Mouse (Mus musculus) midbrain, embryonic 12.5 days (tissue): Measurements from ENCODE around the gene Rad18. TPM values are rescaled to one million over a fixed set of nuclear protein-coding genes. Genes with fewer than 3 reads are reported as not detected.

Source experiments
- ATAC-seq: fragments of 200-750 bp; cut with Nextera tagmentation; 2 replicates; pipeline ENCODE4 v1.8.0; 2017; ENCODE audit warnings: low read depth, moderate TSS enrichment, moderate library complexity; ENCODE audit not compliant: low FRiP score
- H3K27ac ChIP-seq: fragments of 300-500 bp; sonication (generic); replicated peaks from 2 replicates; pipeline ENCODE4 v1.5.1; 2016; ENCODE audit warnings: mild to moderate bottlenecking
- H3K27me3 ChIP-seq: fragments of 300-500 bp; sonication (generic); 2 replicates; pipeline ENCODE4 v1.6.1; 2016; ENCODE audit warnings: mild to moderate bottlenecking
- H3K36me3 ChIP-seq: fragments of 300-500 bp; sonication (generic); 2 replicates; pipeline ENCODE4 v1.6.1; 2016
- H3K4me1 ChIP-seq: fragments of 300-500 bp; sonication (generic); 2 replicates; pipeline ENCODE4 v1.6.1; 2016
- H3K4me2 ChIP-seq: fragments of 300-500 bp; sonication (generic); replicated peaks from 2 replicates; pipeline ENCODE4 v1.6.1; 2016; ENCODE audit warnings: mild to moderate bottlenecking, moderate library complexity
- H3K4me3 ChIP-seq: fragments of 300-500 bp; sonication (generic); 2 replicates; pipeline ENCODE4 v1.5.1; 2016; ENCODE audit warnings: mild to moderate bottlenecking
- H3K9ac ChIP-seq: fragments of 300-500 bp; sonication (generic); replicated peaks from 2 replicates; pipeline ENCODE4 v1.6.1; 2016; ENCODE audit warnings: mild to moderate bottlenecking, moderate library complexity
- H3K9me3 ChIP-seq: fragments of 300-500 bp; sonication (generic); 2 replicates; pipeline ENCODE4 v1.6.1; 2016; ENCODE audit warnings: mild to moderate bottlenecking
- WGBS: fragments of 180-500 bp; shearing (Covaris S2); methylation state at CpG from one replicate; pipeline ENCODE4 v1.1.7; 2016; 5-methylcytosine and 5-hydroxymethylcytosine counted together
- polyA plus RNA-seq: library from polyadenylated mRNA; unstranded; fragments of >200 nt; fragmentation: Nextera tagmentation; extraction: Ambion mirVana; gene quantifications from 2 replicates; pipeline ENCODE4 v1.2.1, GENCODE M21; 2016

Rad18 gene
- polyA plus RNA-seq = 32.9 and 34.8 TPM in 2 replicates

- Histone ChIP-seq H3K4me1 (peaks cover 14% of the 10 kb centered on the region), H3K9me3 (no peaks in the 10 kb centered on the region), H3K9ac (peak within 1 kb of the TSS; percentile 58), H3K27me3 (peaks cover 13% of the 10 kb centered on the region), H3K4me2 (peak within 1 kb of the TSS; percentile 87), H3K36me3 (no peaks in the 10 kb centered on the region), H3K4me3 (peak within 1 kb of the TSS; percentile 74), H3K27ac (0 out of 2 replicates have a peak within 1 kb of the TSS, but pooled peaks have one; percentile 4)
- under 1% methylated on average over 77 of the region's 77 CpGs for WGBS
- ATAC-seq = peak; percentile 94
These were observed at the start of gene Rad18 for GRCm38 (mm10) chr6:112696056-112696950. Rad18 (minus strand) TSS chr6:112696686.

GRCm38 (mm10) chr6:112742297-112742696 is 45.8 kb upstream of the Rad18 start:
- Histone ChIP-seq H3K4me1 (no peaks in the 10 kb centered on the region), H3K36me3 (peaks cover 97% of the 10 kb centered on the region), H3K27me3 (no peaks in the 10 kb centered on the region), H3K4me3 (no peak overlapping the region), H3K9ac (no peak overlapping the region), H3K4me2 (no peak overlapping the region), H3K9me3 (no peaks in the 10 kb centered on the region), H3K27ac (no peak overlapping the region)
- ATAC-seq = peak; percentile 49; the same call in 1 of the 2 replicates
- 80% methylated on average over 2 of the region's 2 CpGs for WGBS

GRCm38 (mm10) chr6:112741766-112742165 is 45.3 kb upstream of the Rad18 start:
- H3K27me3 ChIP-seq = no peaks in the 10 kb centered on the region

GRCm38 (mm10) chr6:112739635-112740034 is 43.1 kb upstream of the Rad18 start:
- H3K9me3 ChIP-seq = no peaks in the 10 kb centered on the region
- no peaks in the 10 kb centered on the region for H3K4me1 ChIP-seq
- no peak overlapping the region for H3K4me3 ChIP-seq
- H3K4me2 ChIP-seq = no peak overlapping the region
- H3K36me3 ChIP-seq = peaks cover 96% of the 10 kb centered on the region
- no peak overlapping the region for H3K27ac ChIP-seq
- H3K27me3 ChIP-seq = no peaks in the 10 kb centered on the region
- H3K9ac ChIP-seq = no peak overlapping the region
- 93% methylated on average over 3 of the region's 3 CpGs for WGBS
- ATAC-seq = no peak

More at GRCm38 (mm10) chr6:112741766-112742165, 45.3 kb upstream of the Rad18 start:
- H3K9me3 ChIP-seq = no peaks in the 10 kb centered on the region
- no peak overlapping the region for H3K4me2 ChIP-seq
- no peak overlapping the region for H3K9ac ChIP-seq
- ATAC-seq = no peak
- WGBS = 91% methylated on average over 5 of the region's 5 CpGs
- H3K27ac ChIP-seq = no peak overlapping the region
- no peaks in the 10 kb centered on the region for H3K4me1 ChIP-seq
- peaks cover 96% of the 10 kb centered on the region for H3K36me3 ChIP-seq
- no peak overlapping the region for H3K4me3 ChIP-seq

GRCm38 (mm10) chr6:112738924-112739323 is 42.4 kb upstream of the Rad18 start:
- Histone ChIP-seq H3K4me2 (no peak overlapping the region), H3K4me3 (no peak overlapping the region), H3K36me3 (peaks cover 96% of the 10 kb centered on the region), H3K4me1 (no peaks in the 10 kb centered on the region), H3K9ac (no peak overlapping the region), H3K9me3 (no peaks in the 10 kb centered on the region), H3K27me3 (no peaks in the 10 kb centered on the region), H3K27ac (no peak overlapping the region)
- no peak for ATAC-seq
- WGBS = 96% methylated on average over 6 of the region's 6 CpGs

GRCm38 (mm10) chr6:112736471-112736870 is 40.0 kb upstream of the Rad18 start:
- Histone ChIP-seq H3K9me3 (no peaks in the 10 kb centered on the region), H3K4me1 (no peaks in the 10 kb centered on the region), H3K36me3 (peaks cover 96% of the 10 kb centered on the region), H3K27me3 (no peaks in the 10 kb centered on the region), H3K4me3 (no peak overlapping the region), H3K27ac (no peak overlapping the region), H3K9ac (no peak overlapping the region), H3K4me2 (no peak overlapping the region)
- no peak for ATAC-seq
- 90% methylated on average over 3 of the region's 3 CpGs for whole genome bisulfite sequencing

- no peak for ATAC-seq
- 75% methylated on average over 2 of the region's 2 CpGs for WGBS
- H3K4me1 ChIP-seq = peaks cover 2% of the 10 kb centered on the region; the same call in 1 of the 2 replicates
- no peak overlapping the region for H3K4me2 ChIP-seq
- no peaks in the 10 kb centered on the region for H3K27me3 ChIP-seq
- H3K27ac ChIP-seq = no peak overlapping the region
- H3K36me3 ChIP-seq = peaks cover 96% of the 10 kb centered on the region
- no peak overlapping the region for H3K4me3 ChIP-seq
- H3K9me3 ChIP-seq = no peaks in the 10 kb centered on the region
- no peak overlapping the region for H3K9ac ChIP-seq
These were observed 38.6 kb upstream of the Rad18 start for GRCm38 (mm10) chr6:112735054-112735453.

- Histone ChIP-seq H3K9me3 (no peaks in the 10 kb centered on the region), H3K4me3 (no peak overlapping the region), H3K36me3 (peaks cover 96% of the 10 kb centered on the region), H3K9ac (no peak overlapping the region), H3K4me1 (peaks cover 13% of the 10 kb centered on the region), H3K4me2 (no peak overlapping the region), H3K27ac (no peak overlapping the region), H3K27me3 (no peaks in the 10 kb centered on the region)
- ATAC-seq = no peak
- 87% methylated on average over 5 of the region's 5 CpGs for WGBS
These were observed 37.5 kb upstream of the Rad18 start for GRCm38 (mm10) chr6:112733942-112734341.

- WGBS = 95% methylated on average over 3 of the region's 3 CpGs
These were observed 35.9 kb upstream of the Rad18 start for GRCm38 (mm10) chr6:112732434-112732833.

GRCm38 (mm10) chr6:112731386-112731785 is 34.9 kb upstream of the Rad18 start:
- Histone ChIP-seq H3K27me3 (no peaks in the 10 kb centered on the region), H3K4me1 (peaks cover 20% of the 10 kb centered on the region), H3K4me3 (no peak overlapping the region), H3K4me2 (no peak overlapping the region), H3K27ac (no peak overlapping the region), H3K9ac (no peak overlapping the region), H3K9me3 (no peaks in the 10 kb centered on the region), H3K36me3 (peaks cover 98% of the 10 kb centered on the region)
- no peak for ATAC-seq
- WGBS = 96% methylated on average over 10 of the region's 10 CpGs

More at GRCm38 (mm10) chr6:112732434-112732833, 35.9 kb upstream of the Rad18 start:
- ATAC-seq = no peak
- Histone ChIP-seq H3K27me3 (no peaks in the 10 kb centered on the region), H3K36me3 (peaks cover 96% of the 10 kb centered on the region), H3K4me2 (no peak overlapping the region), H3K27ac (no peak overlapping the region), H3K9me3 (no peaks in the 10 kb centered on the region), H3K4me3 (no peak overlapping the region), H3K4me1 (peaks cover 20% of the 10 kb centered on the region), H3K9ac (no peak overlapping the region)

GRCm38 (mm10) chr6:112728760-112729422 is 32.4 kb upstream of the Rad18 start:
- Histone ChIP-seq H3K27me3 (no peaks in the 10 kb centered on the region), H3K9ac (0 out of 2 replicates have a peak overlapping the region, but pooled peaks have one; percentile 31), H3K36me3 (peaks cover 97% of the 10 kb centered on the region), H3K4me1 (peaks cover 20% of the 10 kb centered on the region), H3K27ac (peak overlapping the region; percentile 58), H3K4me2 (peak overlapping the region; percentile 21; the same call in 1 of the 2 replicates), H3K4me3 (no peak overlapping the region), H3K9me3 (no peaks in the 10 kb centered on the region)
- peak; percentile 82 for ATAC-seq
- WGBS = 2% methylated on average over 17 of the region's 17 CpGs

- WGBS = 96% methylated on average over 4 of the region's 4 CpGs
- Histone ChIP-seq H3K27ac (no peak overlapping the region), H3K27me3 (no peaks in the 10 kb centered on the region), H3K4me3 (no peak overlapping the region), H3K9ac (no peak overlapping the region), H3K4me1 (peaks cover 20% of the 10 kb centered on the region), H3K36me3 (peaks cover 94% of the 10 kb centered on the region), H3K9me3 (no peaks in the 10 kb centered on the region), H3K4me2 (no peak overlapping the region)
- no peak for ATAC-seq
These were observed 29.0 kb upstream of the Rad18 start for GRCm38 (mm10) chr6:112725468-112725867.
